Mouse (Mus musculus) ES-E14 (cell line): ENCODE measurements at regions not wholly inside any gene's neighbourhood (a gene's known extent, or its start where the extent isn't known, plus 50 kb on each side); places are given as distances from the start of the nearest gene placed in this dataset.

Experiments
- DNase-seq: peaks from one replicate; pipeline ENCODE4 v3.0.0-alpha.2; 2013; ENCODE audit warnings: low read depth, low spot score
- H3K27ac ChIP-seq: 2 replicates; pipeline ENCODE4 v1.5.1; 2012; ENCODE audit warnings: low read depth, mild to moderate bottlenecking, low read length, moderate library complexity, mixed read lengths; ENCODE audit not compliant: poor library complexity, insufficient read depth, severe bottlenecking
- H3K36me3 ChIP-seq: 2 replicates; pipeline ENCODE4 v1.6.1; 2012; ENCODE audit warnings: mild to moderate bottlenecking, low read length, moderate library complexity, mixed read lengths; ENCODE audit not compliant: control insufficient read depth, poor library complexity, insufficient read depth, severe bottlenecking
- H3K4me1 ChIP-seq, 2 experiments: fragments of 150-350 bp in 1 of 2; sonication (generic) in 1 of 2; 2 replicates each; pipeline ENCODE4 v1.6.1; 2012; ENCODE audit warnings: low read length in 2 of 2, mild to moderate bottlenecking in 1 of 2, mixed read lengths in 1 of 2; ENCODE audit not compliant: control insufficient read depth in 2 of 2, insufficient read depth in 2 of 2, poor library complexity in 1 of 2
- H3K4me3 ChIP-seq, 2 experiments: fragments of 150-350 bp in 1 of 2; sonication (generic) in 1 of 2; 2 replicates each; pipeline ENCODE4 v1.5.1; 2012; ENCODE audit warnings: low read length in 2 of 2, low read depth in 1 of 2, mild to moderate bottlenecking in 1 of 2, mixed read lengths in 1 of 2; ENCODE audit not compliant: insufficient read depth in 1 of 2, poor library complexity in 1 of 2, severe bottlenecking in 1 of 2
- H3K9ac ChIP-seq: 2 replicates; pipeline ENCODE4 v1.6.1; 2012; ENCODE audit warnings: low read depth, mild to moderate bottlenecking, low read length, mixed read lengths; ENCODE audit not compliant: poor library complexity, insufficient read depth, severe bottlenecking
- H3K9me3 ChIP-seq: fragments of 150-350 bp; sonication (generic); 2 replicates; pipeline ENCODE4 v1.6.1; 2012; ENCODE audit warnings: low read depth, mild to moderate bottlenecking, low read length; ENCODE audit not compliant: control insufficient read depth, insufficient read depth
- CHD2 ChIP-seq: IDR thresholded peaks from 2 replicates; pipeline ENCODE4 v1.6.1; 2014; ENCODE audit warnings: mild to moderate bottlenecking, low read depth, low read length, inconsistent platforms
- HCFC1 ChIP-seq: IDR thresholded peaks from 2 replicates; pipeline ENCODE4 v1.6.1; 2012; ENCODE audit warnings: low read length, inconsistent platforms, borderline replicate concordance; ENCODE audit not compliant: insufficient read depth
- MAFK ChIP-seq: IDR thresholded peaks from 2 replicates; pipeline ENCODE4 v1.6.1; 2014; ENCODE audit warnings: mild to moderate bottlenecking, low read depth, low read length, inconsistent platforms; ENCODE audit not compliant: insufficient read depth
- ZC3H11A ChIP-seq: IDR thresholded peaks from 2 replicates; pipeline ENCODE4 v1.6.1; 2012; ENCODE audit warnings: low read depth, mild to moderate bottlenecking, inconsistent platforms, low read length, borderline replicate concordance
- ZNF384 ChIP-seq: IDR thresholded peaks from 2 replicates; pipeline ENCODE4 v1.6.1; 2012; ENCODE audit warnings: low read depth, low read length, inconsistent platforms
- in situ Hi-C, 2 experiments: fragments of 600-800 bp; cut with MboI; formaldehyde crosslinking; loops; one replicate each; pipeline ENCODE4 v1.15.1; 2025; ENCODE audit warnings: low sequenced_read_pairs in 2 of 2, inconsistent platforms in 1 of 2; ENCODE audit not compliant: unreplicated experiment in 2 of 2

DNA sequence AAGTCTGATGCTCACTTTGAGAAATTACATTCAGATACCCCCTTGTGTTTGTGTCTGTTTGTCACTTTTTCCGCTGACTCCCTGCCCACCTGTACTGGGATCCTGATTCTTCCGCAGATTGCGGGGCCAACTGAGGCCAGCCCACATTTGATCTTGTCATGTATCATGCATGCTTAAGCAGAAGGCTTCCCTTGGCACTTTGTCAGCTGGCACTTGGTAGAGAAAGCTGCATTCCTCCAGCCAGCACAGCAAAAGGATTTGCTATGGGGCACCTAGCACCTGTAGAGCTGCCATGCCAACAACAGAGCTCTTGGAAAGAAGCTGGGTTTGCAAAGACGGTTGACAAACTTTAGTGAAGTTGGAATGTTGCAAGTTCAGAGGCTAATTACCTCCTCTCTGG is 69.9 kb upstream of the Qrfpr start:
- DNase-seq: no peak
- Histone ChIP-seq H3K4me3 (no peak overlapping the region), H3K9ac (no peak overlapping the region), H3K4me1 (no peaks in the 10 kb centered on the region), H3K9me3 (no peaks in the 10 kb centered on the region), H3K36me3 (no peaks in the 10 kb centered on the region), H3K27ac (no peak overlapping the region)
- TF ChIP-seq ZNF384 (no peak), MAFK (no peak), HCFC1 (no peak), CHD2 (no peak), ZC3H11A (no peak)
- in situ Hi-C loops: no loop called here

DNA sequence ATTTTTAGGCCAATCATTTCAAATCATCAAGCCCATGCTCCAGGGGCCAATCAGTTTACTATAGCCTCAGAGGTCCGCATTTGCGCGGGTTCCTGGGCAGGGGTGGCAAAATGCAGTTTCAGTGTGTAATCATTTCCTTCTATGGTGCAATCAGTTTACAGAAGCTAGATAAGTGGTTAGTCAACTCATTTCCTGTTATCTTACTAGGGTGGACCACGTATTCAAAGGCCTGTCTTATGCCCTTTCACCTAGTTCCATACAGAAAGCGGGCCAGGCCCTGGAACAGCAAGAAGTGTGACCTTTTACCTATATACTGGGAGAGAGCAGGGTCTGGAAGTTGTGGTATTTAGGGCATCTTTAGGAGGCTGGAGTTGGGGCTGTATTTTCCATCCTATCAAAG is 62.0 kb upstream of the Qrfpr start:
- DNase-seq: no peak
- H3K4me3 ChIP-seq: no peak overlapping the region
- H3K9ac ChIP-seq: no peak overlapping the region
- no peak overlapping the region for H3K27ac ChIP-seq
- no peak for TF ChIP-seq MAFK
- TF ChIP-seq ZNF384: no peak
- no peak for TF ChIP-seq CHD2
- TF ChIP-seq HCFC1: no peak
- TF ChIP-seq ZC3H11A: no peak
- H3K4me1 ChIP-seq: no peaks in the 10 kb centered on the region
- in situ Hi-C loops: no loop called here
- no peaks in the 10 kb centered on the region for H3K9me3 ChIP-seq
- no peaks in the 10 kb centered on the region for H3K36me3 ChIP-seq

DNA sequence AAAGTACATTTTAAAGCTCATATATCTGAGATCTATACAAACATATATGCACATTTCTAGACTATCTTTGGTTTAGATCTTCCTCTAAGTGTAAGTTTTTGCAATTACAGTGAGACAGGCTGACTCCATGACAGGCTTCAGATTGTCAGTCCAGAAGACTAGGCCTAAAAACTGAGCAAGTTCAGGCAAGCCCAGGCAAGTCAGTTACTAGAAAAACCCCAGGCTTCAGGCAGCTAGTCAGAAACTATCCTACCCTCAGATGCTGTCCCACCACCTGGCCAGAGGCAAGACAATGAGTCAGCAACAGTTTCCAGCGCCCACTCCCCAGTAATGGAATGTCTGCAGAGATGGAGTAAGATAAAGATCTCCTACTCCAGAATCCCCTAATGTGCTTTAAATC is 53.4 kb upstream of the Qrfpr start:
- Histone ChIP-seq H3K36me3 (no peaks in the 10 kb centered on the region), H3K9ac (no peak overlapping the region), H3K9me3 (no peaks in the 10 kb centered on the region), H3K4me1 (no peaks in the 10 kb centered on the region), H3K27ac (no peak overlapping the region), H3K4me3 (no peak overlapping the region)
- no peak for TF ChIP-seq ZNF384
- no peak for TF ChIP-seq HCFC1
- no peak for TF ChIP-seq MAFK
- TF ChIP-seq CHD2: no peak
- TF ChIP-seq ZC3H11A: no peak
- no peak for DNase-seq
- in situ Hi-C loops: no loop called here
